Mouse (Mus musculus): ENCODE measurements around the gene Spata46. TPM values are rescaled to one million over a fixed set of nuclear protein-coding genes. Genes with fewer than 3 reads are reported as not detected.

Gene Spata46
- polyA plus RNA-seq, 1 experiment = not detected

GRCm38 (mm10) chr1:170332775-170333174 lies 24.2 kb downstream of the Spata46 start:
- 85% methylated on average over 4 of the region's 4 CpGs for WGBS
- Histone ChIP-seq H3K4me1 (ENCODE audit: control insufficient read depth, insufficient read depth, insufficient read length, low read length) (no peaks in the 10 kb centered on the region), H3K36me3 (ENCODE audit: control insufficient read depth, insufficient read depth, low read length) (peaks cover 4% of the 10 kb centered on the region), H3K27ac (ENCODE audit: insufficient read depth, low read depth, low read length) (no peak overlapping the region), H3K4me3 (ENCODE audit: low read depth, low read length) (no peak overlapping the region), H3K27me3 (ENCODE audit: control insufficient read depth, insufficient read depth, low read length) (no peaks in the 10 kb centered on the region)
- TF ChIP-seq CTCF (IDR thresholded peaks at IDR 0.05; ENCODE audit: extremely low read depth, insufficient read length, insufficient replicate concordance, low read depth, low read length) = no peak
- no peak for TF ChIP-seq POLR2A (IDR thresholded peaks at IDR 0.05; ENCODE audit: low read depth, low read length)

GRCm38 (mm10) chr1:170339943-170340342 lies 31.3 kb downstream of the Spata46 start:
- no peaks in the 10 kb centered on the region; the same call in 1 of the 2 replicates for H3K36me3 ChIP-seq (ENCODE audit: control insufficient read depth, insufficient read depth, low read length)
- H3K27me3 ChIP-seq (ENCODE audit: control insufficient read depth, insufficient read depth, low read length) = no peaks in the 10 kb centered on the region
- H3K27ac ChIP-seq (ENCODE audit: insufficient read depth, low read depth, low read length) = no peak overlapping the region
- WGBS = 82% methylated on average over 3 of the region's 3 CpGs
- no peaks in the 10 kb centered on the region for H3K4me1 ChIP-seq (ENCODE audit: control insufficient read depth, insufficient read depth, insufficient read length, low read length)
- H3K4me3 ChIP-seq (ENCODE audit: low read depth, low read length) = no peak overlapping the region
- TF ChIP-seq POLR2A (IDR thresholded peaks at IDR 0.05; ENCODE audit: low read depth, low read length) (no peak), CTCF (IDR thresholded peaks at IDR 0.05; ENCODE audit: extremely low read depth, insufficient read length, insufficient replicate concordance, low read depth, low read length) (no peak)

GRCm38 (mm10) chr1:170343081-170343480 lies 34.5 kb downstream of the Spata46 start:
- H3K27me3 ChIP-seq (ENCODE audit: control insufficient read depth, insufficient read depth, low read length) = no peaks in the 10 kb centered on the region
- H3K4me3 ChIP-seq (ENCODE audit: low read depth, low read length) = no peak overlapping the region
- no peaks in the 10 kb centered on the region for H3K4me1 ChIP-seq (ENCODE audit: control insufficient read depth, insufficient read depth, insufficient read length, low read length)
- TF ChIP-seq CTCF (IDR thresholded peaks at IDR 0.05; ENCODE audit: extremely low read depth, insufficient read length, insufficient replicate concordance, low read depth, low read length) = no peak
- TF ChIP-seq POLR2A (IDR thresholded peaks at IDR 0.05; ENCODE audit: low read depth, low read length) = no peak
- H3K27ac ChIP-seq (ENCODE audit: insufficient read depth, low read depth, low read length) = no peak overlapping the region
- no peaks in the 10 kb centered on the region; the same call in 1 of the 2 replicates for H3K36me3 ChIP-seq (ENCODE audit: control insufficient read depth, insufficient read depth, low read length)
- WGBS = 89% methylated on average over 8 of the region's 8 CpGs

DNA sequence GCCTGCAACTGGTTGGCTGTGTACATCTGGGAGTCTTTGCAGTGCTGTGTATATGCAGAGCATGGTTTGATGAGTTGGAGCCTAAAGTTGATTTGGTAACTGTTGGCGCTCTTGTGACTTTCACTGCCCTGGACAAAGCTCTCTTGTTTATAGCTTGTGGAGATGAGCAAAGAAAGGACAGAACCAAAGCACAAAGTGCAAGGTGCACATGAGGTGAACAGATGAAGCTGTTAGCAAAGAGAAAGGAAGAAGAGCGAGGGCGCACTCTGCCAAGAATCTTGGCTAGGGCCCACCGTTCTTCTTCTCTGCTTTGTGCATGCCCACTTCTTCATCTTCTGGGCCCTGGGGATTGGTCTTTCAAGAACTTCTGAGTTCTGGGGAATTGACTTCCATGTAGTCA lies 35.3 kb downstream of the Spata46 start:
- no peak overlapping the region for H3K4me3 ChIP-seq (ENCODE audit: low read depth, low read length)
- H3K36me3 ChIP-seq (ENCODE audit: control insufficient read depth, insufficient read depth, low read length) = no peaks in the 10 kb centered on the region; the same call in 1 of the 2 replicates
- WGBS = 93% methylated on average over 4 of the region's 4 CpGs
- no peaks in the 10 kb centered on the region for H3K4me1 ChIP-seq (ENCODE audit: control insufficient read depth, insufficient read depth, insufficient read length, low read length)
- no peak overlapping the region for H3K27ac ChIP-seq (ENCODE audit: insufficient read depth, low read depth, low read length)
- no peaks in the 10 kb centered on the region for H3K27me3 ChIP-seq (ENCODE audit: control insufficient read depth, insufficient read depth, low read length)
- TF ChIP-seq POLR2A (IDR thresholded peaks at IDR 0.05; ENCODE audit: low read depth, low read length) (no peak), CTCF (IDR thresholded peaks at IDR 0.05; ENCODE audit: extremely low read depth, insufficient read length, insufficient replicate concordance, low read depth, low read length) (no peak)

- no peaks in the 10 kb centered on the region for H3K27me3 ChIP-seq (ENCODE audit: control insufficient read depth, insufficient read depth, low read length)
- no peak overlapping the region for H3K27ac ChIP-seq (ENCODE audit: insufficient read depth, low read depth, low read length)
- no peaks in the 10 kb centered on the region for H3K4me1 ChIP-seq (ENCODE audit: control insufficient read depth, insufficient read depth, insufficient read length, low read length)
- H3K36me3 ChIP-seq (ENCODE audit: control insufficient read depth, insufficient read depth, low read length) = no peaks in the 10 kb centered on the region; the same call in 1 of the 2 replicates
- no peak overlapping the region for H3K4me3 ChIP-seq (ENCODE audit: low read depth, low read length)
- no peak for TF ChIP-seq CTCF (IDR thresholded peaks at IDR 0.05; ENCODE audit: extremely low read depth, insufficient read length, insufficient replicate concordance, low read depth, low read length)
- no peak for TF ChIP-seq POLR2A (IDR thresholded peaks at IDR 0.05; ENCODE audit: low read depth, low read length)
- WGBS = 84% methylated on average over 3 of the region's 3 CpGs
Observed at GRCm38 (mm10) chr1:170346266-170346665, 37.7 kb downstream of the Spata46 start.

DNA sequence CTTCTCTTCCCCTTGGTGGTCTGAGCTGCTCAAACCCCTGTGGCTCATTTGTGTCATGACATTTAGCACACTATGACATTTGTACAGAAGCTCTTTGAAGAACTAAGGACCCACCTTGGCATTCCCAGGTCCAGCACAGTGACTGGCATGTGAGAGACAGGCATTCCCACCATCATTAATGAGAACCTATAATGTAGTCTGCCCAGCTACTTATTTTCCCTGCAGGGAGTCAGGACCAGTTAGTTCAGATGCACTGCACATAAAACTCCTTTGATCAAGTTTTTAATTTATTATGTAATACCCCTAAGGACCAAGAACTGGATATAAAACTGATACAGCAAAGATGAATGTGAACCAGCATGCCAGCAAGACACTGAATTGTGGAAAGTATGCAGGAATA lies 42.5 kb downstream of the Spata46 start:
- Histone ChIP-seq H3K27me3 (ENCODE audit: control insufficient read depth, insufficient read depth, low read length) (no peaks in the 10 kb centered on the region), H3K4me1 (ENCODE audit: control insufficient read depth, insufficient read depth, insufficient read length, low read length) (no peaks in the 10 kb centered on the region), H3K4me3 (ENCODE audit: low read depth, low read length) (no peak overlapping the region), H3K36me3 (ENCODE audit: control insufficient read depth, insufficient read depth, low read length) (no peaks in the 10 kb centered on the region), H3K27ac (ENCODE audit: insufficient read depth, low read depth, low read length) (no peak overlapping the region)
- no peak for TF ChIP-seq POLR2A (IDR thresholded peaks at IDR 0.05; ENCODE audit: low read depth, low read length)
- no peak for TF ChIP-seq CTCF (IDR thresholded peaks at IDR 0.05; ENCODE audit: extremely low read depth, insufficient read length, insufficient replicate concordance, low read depth, low read length)

DNA sequence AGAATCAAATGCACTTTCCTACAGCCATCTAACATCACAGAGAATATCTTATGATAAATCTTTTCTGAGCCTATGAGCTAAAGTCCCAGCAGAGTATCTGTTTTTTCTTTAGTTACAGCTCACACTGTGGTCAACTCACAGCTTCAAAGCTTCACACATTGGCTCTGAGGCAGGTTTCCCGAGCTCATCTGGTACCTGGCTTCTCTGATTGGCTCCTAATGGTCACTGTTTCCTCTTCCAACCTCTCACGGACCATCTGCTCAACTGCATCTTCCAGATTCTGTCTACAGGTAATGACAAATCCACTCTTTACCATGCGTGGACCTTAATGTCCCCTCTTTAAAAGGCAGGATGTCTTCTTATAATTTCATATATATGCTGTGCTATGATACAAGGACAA lies 44.7 kb downstream of the Spata46 start:
- TF ChIP-seq CTCF (IDR thresholded peaks at IDR 0.05; ENCODE audit: extremely low read depth, insufficient read length, insufficient replicate concordance, low read depth, low read length) (no peak), POLR2A (IDR thresholded peaks at IDR 0.05; ENCODE audit: low read depth, low read length) (no peak)
- Histone ChIP-seq H3K27ac (ENCODE audit: insufficient read depth, low read depth, low read length) (no peak overlapping the region), H3K4me3 (ENCODE audit: low read depth, low read length) (no peak overlapping the region), H3K36me3 (ENCODE audit: control insufficient read depth, insufficient read depth, low read length) (no peaks in the 10 kb centered on the region), H3K4me1 (ENCODE audit: control insufficient read depth, insufficient read depth, insufficient read length, low read length) (no peaks in the 10 kb centered on the region), H3K27me3 (ENCODE audit: control insufficient read depth, insufficient read depth, low read length) (no peaks in the 10 kb centered on the region)
- WGBS = 78% methylated on average over 3 of the region's 3 CpGs

All from small intestine, adult 2 months (tissue).